Mouse (Mus musculus) bone marrow macrophage, adult 2 months (primary cell): ENCODE measurements at regions not wholly inside any gene's neighbourhood (a gene's known extent, or its start where the extent isn't known, plus 50 kb on each side); places are given as distances from the start of the nearest gene placed in this dataset.

Source experiments
- CTCF ChIP-seq: IDR thresholded peaks from 2 replicates; pipeline ENCODE4 v1.5.1; 2012; ENCODE audit warnings: low read depth, mild to moderate bottlenecking, low read length, moderate library complexity
- POLR2A ChIP-seq: IDR thresholded peaks from 2 replicates; pipeline ENCODE4 v1.6.1; 2012; ENCODE audit warnings: mild to moderate bottlenecking, low read depth, low read length, borderline replicate concordance

DNA sequence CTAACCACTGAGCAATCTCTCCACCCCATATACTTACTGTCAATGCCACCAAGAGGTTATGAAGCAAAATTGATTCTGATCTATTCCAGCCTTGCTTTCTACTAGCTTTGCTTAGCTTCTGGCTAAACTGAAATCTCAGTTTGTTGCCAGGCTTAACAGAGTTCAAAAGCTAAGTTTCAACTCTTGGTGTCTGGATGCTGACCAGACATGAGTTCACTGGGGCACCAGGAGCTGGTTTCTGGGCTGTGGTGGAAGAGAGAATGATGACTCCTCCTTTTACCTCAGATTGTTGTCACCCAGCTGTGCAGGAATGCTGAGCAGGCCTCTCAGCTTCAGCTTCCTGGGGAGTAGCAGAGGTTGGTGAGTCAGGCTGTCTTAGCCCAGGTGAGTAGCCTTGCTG is 464.1 kb upstream of the Nrp1 start:
- no peak for TF ChIP-seq CTCF
- no peak for TF ChIP-seq POLR2A
